Mouse (Mus musculus) CH12.LX (cell line): ENCODE results near the gene Spire2. TPM values are rescaled to one million over a fixed set of nuclear protein-coding genes. Genes with fewer than 3 reads are reported as not detected.

Experiments
- DNase-seq: peaks from one replicate; pipeline ENCODE4 v3.0.0-alpha.2; 2013; ENCODE audit errors: extremely low read depth
- H3K27ac ChIP-seq: 2 replicates; pipeline ENCODE4 v1.5.1; 2012; ENCODE audit warnings: low read depth, mild to moderate bottlenecking, control low read depth, moderate library complexity; ENCODE audit not compliant: insufficient read depth
- H3K27me3 ChIP-seq: replicated peaks from 2 replicates; pipeline ENCODE3; 2012; ENCODE audit warnings: inconsistent platforms
- H3K36me3 ChIP-seq, 2 experiments: replicated peaks in 1 of 2; 2 replicates each; pipeline versions ENCODE3 to v1.6.1; 2012; ENCODE audit warnings: inconsistent platforms in 1 of 2, low read length in 1 of 2, mild to moderate bottlenecking in 1 of 2, mixed read lengths in 1 of 2, moderate library complexity in 1 of 2; ENCODE audit not compliant: control insufficient read depth in 1 of 2, insufficient read depth in 1 of 2
- H3K4me1 ChIP-seq, 2 experiments: 2 replicates each; pipeline ENCODE4 v1.6.1; 2012; ENCODE audit warnings: inconsistent platforms in 1 of 2, moderate library complexity in 1 of 2; ENCODE audit not compliant: insufficient read depth in 2 of 2, control insufficient read depth in 1 of 2
- H3K4me2 ChIP-seq: 2 replicates; pipeline ENCODE4 v1.6.1; 2012; ENCODE audit warnings: low read depth, mild to moderate bottlenecking, control low read depth; ENCODE audit not compliant: poor library complexity, insufficient read depth, severe bottlenecking
- H3K4me3 ChIP-seq, 3 experiments: fragments of 150-350 bp in 1 of 3; sonication (generic) in 1 of 3; replicated peaks in 1 of 3; 2 replicates each; pipeline versions ENCODE3 to v1.5.1; 2011 to 2012; ENCODE audit warnings: low read depth in 2 of 3, low read length in 2 of 3, mild to moderate bottlenecking in 2 of 3, moderate library complexity in 2 of 3, control low read depth in 1 of 3, improper control_type of control experiment in 1 of 3, inconsistent platforms in 1 of 3, mixed read lengths in 1 of 3; ENCODE audit not compliant: poor library complexity in 1 of 3
- H3K79me2 ChIP-seq: replicated peaks from 2 replicates; pipeline ENCODE4 v1.6.1; 2012; ENCODE audit warnings: mild to moderate bottlenecking, moderate library complexity; ENCODE audit not compliant: control insufficient read depth, poor library complexity, insufficient read depth, severe bottlenecking; ENCODE audit errors: extremely low read depth
- H3K9ac ChIP-seq: 2 replicates; pipeline ENCODE4 v1.6.1; 2012; ENCODE audit warnings: low read depth, mild to moderate bottlenecking, control low read depth, moderate library complexity; ENCODE audit not compliant: insufficient read depth
- H3K9me3 ChIP-seq: replicated peaks from 2 replicates; pipeline ENCODE3; 2012; ENCODE audit warnings: low read length, inconsistent platforms, mixed read lengths
- CTCF ChIP-seq, 2 experiments: IDR thresholded peaks in 1 of 2; conservative IDR thresholded peaks in 1 of 2; 2 replicates each; pipeline ENCODE4 v1.5.1; 2011 to 2012; ENCODE audit warnings: low read depth in 2 of 2, low read length in 2 of 2, improper control_type of control experiment in 1 of 2, inconsistent platforms in 1 of 2, mild to moderate bottlenecking in 1 of 2, moderate library complexity in 1 of 2
- IRF4 ChIP-seq: IDR thresholded peaks from 2 replicates; pipeline ENCODE4 v1.6.1; 2014; ENCODE audit warnings: low read depth, mild to moderate bottlenecking, inconsistent platforms, low read length, improper control_type of control experiment
- JUND ChIP-seq: conservative IDR thresholded peaks from 2 replicates; pipeline ENCODE4 v1.6.1; 2011; ENCODE audit warnings: low read depth, low read length, improper control_type of control experiment
- KAT2A ChIP-seq: IDR thresholded peaks from 2 replicates; pipeline ENCODE4 v1.6.1; 2012; ENCODE audit warnings: low read length, improper control_type of control experiment, inconsistent platforms; ENCODE audit not compliant: insufficient replicate concordance
- MAFK ChIP-seq: IDR thresholded peaks from 2 replicates; pipeline ENCODE4 v1.6.1; 2011; ENCODE audit warnings: low read length, improper control_type of control experiment; ENCODE audit not compliant: insufficient replicate concordance
- MAX ChIP-seq: IDR thresholded peaks from 2 replicates; pipeline ENCODE4 v1.6.1; 2011; ENCODE audit warnings: low read length, improper control_type of control experiment
- MEF2A ChIP-seq: IDR thresholded peaks from 2 replicates; pipeline ENCODE4 v1.6.1; 2014; ENCODE audit warnings: low read depth, mild to moderate bottlenecking, inconsistent platforms, low read length, improper control_type of control experiment, borderline replicate concordance
- NELFE ChIP-seq: IDR thresholded peaks from 2 replicates; pipeline ENCODE4 v1.6.1; 2011; ENCODE audit warnings: low read depth, low read length, improper control_type of control experiment
- NRF1 ChIP-seq: IDR thresholded peaks from 2 replicates; pipeline ENCODE4 v1.6.1; 2014; ENCODE audit warnings: low read depth, mild to moderate bottlenecking, inconsistent platforms, low read length, improper control_type of control experiment, moderate library complexity
- PAX5 ChIP-seq: IDR thresholded peaks from 2 replicates; pipeline ENCODE4 v1.6.1; 2012; ENCODE audit warnings: low read length, inconsistent platforms, mixed read lengths
- POLR2A ChIP-seq: IDR thresholded peaks from 2 replicates; pipeline ENCODE4 v1.6.1; 2011; ENCODE audit warnings: low read depth, mild to moderate bottlenecking, improper control_type of control experiment, low read length
- RAD21 ChIP-seq: IDR thresholded peaks from 2 replicates; pipeline ENCODE4 v1.6.1; 2011; ENCODE audit warnings: low read depth, mild to moderate bottlenecking, low read length, improper control_type of control experiment, moderate library complexity
- SMC3 ChIP-seq: IDR thresholded peaks from 2 replicates; pipeline ENCODE4 v1.6.1; 2011; ENCODE audit warnings: low read depth, low read length, improper control_type of control experiment
- TBP ChIP-seq: conservative IDR thresholded peaks from 2 replicates; pipeline ENCODE4 v1.6.1; 2011; ENCODE audit warnings: low read depth, low read length, improper control_type of control experiment
- TCF12 ChIP-seq: IDR thresholded peaks from 2 replicates; pipeline ENCODE4 v1.6.1; 2014; ENCODE audit warnings: low read depth, mild to moderate bottlenecking, inconsistent platforms, low read length, improper control_type of control experiment
- USF1 ChIP-seq: IDR thresholded peaks from 2 replicates; pipeline ENCODE4 v1.6.1; 2014; ENCODE audit warnings: low read depth, mild to moderate bottlenecking, inconsistent platforms, low read length, improper control_type of control experiment
- USF2 ChIP-seq: conservative IDR thresholded peaks from 2 replicates; pipeline ENCODE4 v1.6.1; 2011; ENCODE audit warnings: low read depth, low read length, improper control_type of control experiment
- ZKSCAN1 ChIP-seq: IDR thresholded peaks from 2 replicates; pipeline ENCODE4 v1.6.1; 2012; ENCODE audit warnings: low read depth, inconsistent platforms, low read length, improper control_type of control experiment, borderline replicate concordance
- ZMIZ1 ChIP-seq: IDR thresholded peaks from 2 replicates; pipeline ENCODE4 v1.6.1; 2012; ENCODE audit warnings: low read depth, mild to moderate bottlenecking, inconsistent platforms, low read length, improper control_type of control experiment
- ZNF384 ChIP-seq: IDR thresholded peaks from 2 replicates; pipeline ENCODE4 v1.6.1; 2012; ENCODE audit warnings: low read depth, low read length, improper control_type of control experiment, inconsistent platforms
- dilution Hi-C: fragments of 300-500 bp; cut with MboI; formaldehyde crosslinking; loops from 2 replicates; pipeline ENCODE4 v1.14.3; 2020; ENCODE audit warnings: low sequenced_read_pairs; ENCODE audit not compliant: extremely low pct_unique_long_range_greater_than_20kb, extremely low pct_ligation_motif_present
- in situ Hi-C: fragments of 300-500 bp; cut with MboI; formaldehyde crosslinking; loops from 3 replicates; pipeline ENCODE4 v1.14.3; 2019; ENCODE audit warnings: low sequenced_read_pairs, low pct_ligation_motif_present, low pct_unique_long_range_greater_than_20kb, mixed read lengths
- polyA plus RNA-seq: library from polyadenylated mRNA; unstranded; fragments of >175 nt; gene quantifications from 2 replicates; pipeline ENCODE4 v1.2.1, GENCODE M21; 2012; ENCODE audit warnings: low read depth; ENCODE audit not compliant: insufficient read length
- total RNA-seq, 2 experiments: library from RNA; depleted of rRNA; stranded (reverse); fragments of 300-350 nt in 1 of 2; fragments of >200 nt in 1 of 2; gene quantifications; 2 replicates each; pipeline ENCODE4 v1.2.3; 2012 to 2014

Spire2 gene
- total and polyA plus RNA-seq, 3 experiments = 1.1 to 2.9 (median 2.6) TPM

GRCm38 (mm10) chr8:123342253-123342652 lies 9.7 kb downstream of the Spire2 start:
- Histone ChIP-seq H3K27ac (no peak overlapping the region), H3K4me2 (no peak overlapping the region), H3K9me3 (peaks cover 2% of the 10 kb centered on the region), H3K9ac (no peak overlapping the region), H3K27me3 (no peaks in the 10 kb centered on the region), H3K4me1 (peaks cover 10 to 40% of the 10 kb centered on the region in 2 experiments), H3K79me2 (no peaks in the 10 kb centered on the region), H3K36me3 (no peaks in the 10 kb centered on the region), H3K4me3 (no peak overlapping the region)
- in situ Hi-C loops (no loop called here), dilution Hi-C loops (no loop called here)
- DNase-seq = no peak
- no peak for TF ChIP-seq TCF12
- no peak for TF ChIP-seq POLR2A
- TF ChIP-seq ZNF384 = no peak
- TF ChIP-seq CTCF (conservative IDR thresholded peaks at IDR 0.05 in 1 of 2, IDR thresholded peaks at IDR 0.05 in 1 of 2; ENCODE audit: low read depth in 2 of 2, low read length in 2 of 2) = no peak
- TF ChIP-seq IRF4 = no peak
- TF ChIP-seq TBP = no peak
- no peak for TF ChIP-seq MEF2A
- TF ChIP-seq ZKSCAN1 = no peak
- TF ChIP-seq NELFE = no peak
- TF ChIP-seq PAX5 = no peak
- TF ChIP-seq MAFK = no peak
- no peak for TF ChIP-seq ZMIZ1

- Histone ChIP-seq H3K9ac (no peak overlapping the region), H3K4me1 (peaks cover 10 to 40% of the 10 kb centered on the region in 2 experiments), H3K36me3 (no peaks in the 10 kb centered on the region), H3K4me3 (no peak overlapping the region), H3K79me2 (no peaks in the 10 kb centered on the region), H3K27me3 (no peaks in the 10 kb centered on the region), H3K4me2 (no peak overlapping the region), H3K9me3 (peaks cover 2% of the 10 kb centered on the region), H3K27ac (no peak overlapping the region)
- no peak for TF ChIP-seq NRF1
- TF ChIP-seq MAX = no peak
- TF ChIP-seq JUND = no peak
- no peak for TF ChIP-seq MEF2A
- TF ChIP-seq USF1 = no peak
- no peak for TF ChIP-seq USF2
- no peak for TF ChIP-seq SMC3
- TF ChIP-seq ZKSCAN1 = no peak
- TF ChIP-seq PAX5 = no peak
- no peak for TF ChIP-seq TBP
- TF ChIP-seq NELFE = no peak
- no peak for TF ChIP-seq RAD21
- no peak for TF ChIP-seq ZNF384
- no peak for TF ChIP-seq KAT2A
- in situ Hi-C loops = no loop called here
- DNase-seq = no peak
- dilution Hi-C loops = no loop called here
Measured at GRCm38 (mm10) chr8:123342911-123343310, 10.4 kb downstream of the Spire2 start.
